21 mouse cellular contexts compared by ENCODE assay signal in the genomic region with DNA sequence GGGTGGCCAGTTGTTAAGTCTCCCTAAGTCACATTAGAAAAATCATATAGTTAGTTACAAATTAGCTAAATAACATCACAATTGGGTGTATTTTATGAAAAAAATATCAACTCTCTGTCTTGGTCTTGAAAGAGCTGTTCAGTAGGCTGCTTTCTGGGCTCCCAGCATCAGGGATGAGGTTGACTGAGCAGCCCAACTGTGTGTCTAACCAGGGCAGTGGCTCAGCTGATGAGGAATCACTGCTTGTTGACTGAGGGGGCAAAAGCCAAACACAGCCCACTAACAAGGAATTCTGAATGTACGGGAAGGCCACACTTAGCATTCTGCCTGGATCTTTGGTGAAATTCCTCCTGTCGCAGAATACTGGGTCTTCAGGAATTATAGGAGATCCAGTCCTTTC.
"Had no signal": no experiment of that assay in that cellular context is flagged by ENCODE, and none has a peak within 500 bp of the region (broad histone marks: within the 10 kb centered on the region; RNA-seq: fewer than 3 reads in every experiment).

No protein-coding gene starts in this region.

- ATAC-seq: liver, postnatal 0 days; lung, postnatal 0 days; midbrain, embryonic 16.5 days had no signal

- H3K4me3 ChIP-seq: liver, embryonic 15.5 days; lung, embryonic 15.5 days; midbrain, embryonic 10.5 days; midbrain, embryonic 12.5 days; neural tube, embryonic 12.5 days; stomach, embryonic 15.5 days had no signal

- H3K4me2 ChIP-seq: liver, embryonic 15.5 days; lung, embryonic 15.5 days; midbrain, embryonic 12.5 days; neural tube, embryonic 12.5 days; stomach, embryonic 15.5 days had no signal

- H3K27ac ChIP-seq: liver, embryonic 15.5 days; lung, embryonic 15.5 days; macrophage; midbrain, embryonic 10.5 days; midbrain, embryonic 12.5 days; neural tube, embryonic 12.5 days; stomach, embryonic 15.5 days; stomach, postnatal 0 days had no signal

- H3K9me3 ChIP-seq: liver, embryonic 15.5 days; lung, embryonic 15.5 days; midbrain, embryonic 10.5 days; midbrain, embryonic 12.5 days; neural tube, embryonic 12.5 days; stomach, embryonic 15.5 days had no signal

- H3K36me3 ChIP-seq: liver, embryonic 15.5 days; lung, embryonic 15.5 days; midbrain, embryonic 10.5 days; midbrain, embryonic 12.5 days; neural tube, embryonic 12.5 days; stomach, embryonic 15.5 days had no signal

- H3K9ac ChIP-seq: liver, embryonic 15.5 days; liver, postnatal 0 days; lung, embryonic 15.5 days; midbrain, embryonic 12.5 days; neural tube, embryonic 12.5 days; stomach, embryonic 15.5 days had no signal

- DNase-seq: liver, postnatal 0 days; lung, adult 2 months; lung, postnatal 14 days; lung, postnatal 36 days; midbrain, embryonic 14.5 days; retina, postnatal 1 day; right cerebral cortex, adult 18-20 months; right cerebral cortex, postnatal 25 days; thymus, adult 2 months; thymus, postnatal 25 days; thymus, postnatal 4 days had no signal

- H3K4me1 ChIP-seq: liver, embryonic 15.5 days; lung, embryonic 15.5 days; stomach, embryonic 15.5 days had no signal

- H3K27me3 ChIP-seq: liver, embryonic 15.5 days; lung, embryonic 15.5 days; midbrain, embryonic 12.5 days; neural tube, embryonic 12.5 days; stomach, embryonic 15.5 days had no signal
